Mouse (Mus musculus) CH12.LX (cell line): ENCODE measurements around the gene Lsm3. TPM values are rescaled to one million over a fixed set of nuclear protein-coding genes. Genes with fewer than 3 reads are reported as not detected.

Experiments used
- DNase-seq: peaks from one replicate; pipeline ENCODE4 v3.0.0-alpha.2; 2013; ENCODE audit errors: extremely low read depth
- H3K27ac ChIP-seq: 2 replicates; pipeline ENCODE4 v1.5.1; 2012; ENCODE audit warnings: low read depth, mild to moderate bottlenecking, control low read depth, moderate library complexity; ENCODE audit not compliant: insufficient read depth
- H3K27me3 ChIP-seq: replicated peaks from 2 replicates; pipeline ENCODE3; 2012; ENCODE audit warnings: inconsistent platforms
- H3K36me3 ChIP-seq, 2 experiments: replicated peaks in 1 of 2; 2 replicates each; pipeline versions ENCODE3 to v1.6.1; 2012; ENCODE audit warnings: inconsistent platforms in 1 of 2, low read length in 1 of 2, mild to moderate bottlenecking in 1 of 2, mixed read lengths in 1 of 2, moderate library complexity in 1 of 2; ENCODE audit not compliant: control insufficient read depth in 1 of 2, insufficient read depth in 1 of 2
- H3K4me1 ChIP-seq, 2 experiments: 2 replicates each; pipeline ENCODE4 v1.6.1; 2012; ENCODE audit warnings: inconsistent platforms in 1 of 2, moderate library complexity in 1 of 2; ENCODE audit not compliant: insufficient read depth in 2 of 2, control insufficient read depth in 1 of 2
- H3K4me2 ChIP-seq: 2 replicates; pipeline ENCODE4 v1.6.1; 2012; ENCODE audit warnings: low read depth, mild to moderate bottlenecking, control low read depth; ENCODE audit not compliant: poor library complexity, insufficient read depth, severe bottlenecking
- H3K4me3 ChIP-seq, 3 experiments: fragments of 150-350 bp in 1 of 3; sonication (generic) in 1 of 3; replicated peaks in 1 of 3; 2 replicates each; pipeline versions ENCODE3 to v1.5.1; 2011 to 2012; ENCODE audit warnings: low read depth in 2 of 3, low read length in 2 of 3, mild to moderate bottlenecking in 2 of 3, moderate library complexity in 2 of 3, control low read depth in 1 of 3, improper control_type of control experiment in 1 of 3, inconsistent platforms in 1 of 3, mixed read lengths in 1 of 3; ENCODE audit not compliant: poor library complexity in 1 of 3
- H3K79me2 ChIP-seq: replicated peaks from 2 replicates; pipeline ENCODE4 v1.6.1; 2012; ENCODE audit warnings: mild to moderate bottlenecking, moderate library complexity; ENCODE audit not compliant: control insufficient read depth, poor library complexity, insufficient read depth, severe bottlenecking; ENCODE audit errors: extremely low read depth
- H3K9ac ChIP-seq: 2 replicates; pipeline ENCODE4 v1.6.1; 2012; ENCODE audit warnings: low read depth, mild to moderate bottlenecking, control low read depth, moderate library complexity; ENCODE audit not compliant: insufficient read depth
- H3K9me3 ChIP-seq: replicated peaks from 2 replicates; pipeline ENCODE3; 2012; ENCODE audit warnings: low read length, inconsistent platforms, mixed read lengths
- CHD1 ChIP-seq: IDR thresholded peaks from 2 replicates; pipeline ENCODE4 v1.6.1; 2012; ENCODE audit warnings: low read depth, low read length, improper control_type of control experiment, inconsistent platforms
- E2F4 ChIP-seq: IDR thresholded peaks from 2 replicates; pipeline ENCODE4 v1.6.1; 2011; ENCODE audit warnings: low read depth, low read length, improper control_type of control experiment; ENCODE audit not compliant: insufficient replicate concordance
- ELF1 ChIP-seq: IDR thresholded peaks from 2 replicates; pipeline ENCODE4 v1.6.1; 2014; ENCODE audit warnings: low read depth, mild to moderate bottlenecking, inconsistent platforms, low read length, improper control_type of control experiment
- ETS1 ChIP-seq: conservative IDR thresholded peaks from 2 replicates; pipeline ENCODE4 v1.6.1; 2012; ENCODE audit warnings: low read depth, mild to moderate bottlenecking, inconsistent platforms, low read length, improper control_type of control experiment, moderate library complexity
- GABPA ChIP-seq: IDR thresholded peaks from 2 replicates; pipeline ENCODE4 v1.6.1; 2012; ENCODE audit warnings: low read depth, low read length, improper control_type of control experiment, inconsistent platforms; ENCODE audit not compliant: insufficient replicate concordance
- HCFC1 ChIP-seq: IDR thresholded peaks from 2 replicates; pipeline ENCODE4 v1.6.1; 2012; ENCODE audit warnings: low read depth, mild to moderate bottlenecking, inconsistent platforms, low read length, improper control_type of control experiment
- JUND ChIP-seq: conservative IDR thresholded peaks from 2 replicates; pipeline ENCODE4 v1.6.1; 2011; ENCODE audit warnings: low read depth, low read length, improper control_type of control experiment
- KAT2A ChIP-seq: IDR thresholded peaks from 2 replicates; pipeline ENCODE4 v1.6.1; 2012; ENCODE audit warnings: low read length, improper control_type of control experiment, inconsistent platforms; ENCODE audit not compliant: insufficient replicate concordance
- MAX ChIP-seq: IDR thresholded peaks from 2 replicates; pipeline ENCODE4 v1.6.1; 2011; ENCODE audit warnings: low read length, improper control_type of control experiment
- NRF1 ChIP-seq: IDR thresholded peaks from 2 replicates; pipeline ENCODE4 v1.6.1; 2014; ENCODE audit warnings: low read depth, mild to moderate bottlenecking, inconsistent platforms, low read length, improper control_type of control experiment, moderate library complexity
- PAX5 ChIP-seq: IDR thresholded peaks from 2 replicates; pipeline ENCODE4 v1.6.1; 2012; ENCODE audit warnings: low read length, inconsistent platforms, mixed read lengths
- POLR2AphosphoS2 ChIP-seq: IDR thresholded peaks from 2 replicates; pipeline ENCODE4 v1.6.1; 2011; ENCODE audit warnings: low read depth, low read length, improper control_type of control experiment
- RAD21 ChIP-seq: IDR thresholded peaks from 2 replicates; pipeline ENCODE4 v1.6.1; 2011; ENCODE audit warnings: low read depth, mild to moderate bottlenecking, low read length, improper control_type of control experiment, moderate library complexity
- SIN3A ChIP-seq: IDR thresholded peaks from 2 replicates; pipeline ENCODE4 v1.6.1; 2012; ENCODE audit warnings: low read length, improper control_type of control experiment, inconsistent platforms
- SMC3 ChIP-seq: IDR thresholded peaks from 2 replicates; pipeline ENCODE4 v1.6.1; 2011; ENCODE audit warnings: low read depth, low read length, improper control_type of control experiment
- TBP ChIP-seq: conservative IDR thresholded peaks from 2 replicates; pipeline ENCODE4 v1.6.1; 2011; ENCODE audit warnings: low read depth, low read length, improper control_type of control experiment
- TCF12 ChIP-seq: IDR thresholded peaks from 2 replicates; pipeline ENCODE4 v1.6.1; 2014; ENCODE audit warnings: low read depth, mild to moderate bottlenecking, inconsistent platforms, low read length, improper control_type of control experiment
- ZMIZ1 ChIP-seq: IDR thresholded peaks from 2 replicates; pipeline ENCODE4 v1.6.1; 2012; ENCODE audit warnings: low read depth, mild to moderate bottlenecking, inconsistent platforms, low read length, improper control_type of control experiment
- ZNF384 ChIP-seq: IDR thresholded peaks from 2 replicates; pipeline ENCODE4 v1.6.1; 2012; ENCODE audit warnings: low read depth, low read length, improper control_type of control experiment, inconsistent platforms
- dilution Hi-C: fragments of 300-500 bp; cut with MboI; formaldehyde crosslinking; loops from 2 replicates; pipeline ENCODE4 v1.14.3; 2020; ENCODE audit warnings: low sequenced_read_pairs; ENCODE audit not compliant: extremely low pct_unique_long_range_greater_than_20kb, extremely low pct_ligation_motif_present
- in situ Hi-C: fragments of 300-500 bp; cut with MboI; formaldehyde crosslinking; loops from 3 replicates; pipeline ENCODE4 v1.14.3; 2019; ENCODE audit warnings: low sequenced_read_pairs, low pct_ligation_motif_present, low pct_unique_long_range_greater_than_20kb, mixed read lengths
- polyA plus RNA-seq: library from polyadenylated mRNA; unstranded; fragments of >175 nt; gene quantifications from 2 replicates; pipeline ENCODE4 v1.2.1, GENCODE M21; 2012; ENCODE audit warnings: low read depth; ENCODE audit not compliant: insufficient read length
- total RNA-seq, 2 experiments: library from RNA; depleted of rRNA; stranded (reverse); fragments of 300-350 nt in 1 of 2; fragments of >200 nt in 1 of 2; gene quantifications; 2 replicates each; pipeline ENCODE4 v1.2.3; 2012 to 2014

The Lsm3 gene
- total and polyA plus RNA-seq, 3 experiments, result 148 to 526 (median 258) TPM

DNA sequence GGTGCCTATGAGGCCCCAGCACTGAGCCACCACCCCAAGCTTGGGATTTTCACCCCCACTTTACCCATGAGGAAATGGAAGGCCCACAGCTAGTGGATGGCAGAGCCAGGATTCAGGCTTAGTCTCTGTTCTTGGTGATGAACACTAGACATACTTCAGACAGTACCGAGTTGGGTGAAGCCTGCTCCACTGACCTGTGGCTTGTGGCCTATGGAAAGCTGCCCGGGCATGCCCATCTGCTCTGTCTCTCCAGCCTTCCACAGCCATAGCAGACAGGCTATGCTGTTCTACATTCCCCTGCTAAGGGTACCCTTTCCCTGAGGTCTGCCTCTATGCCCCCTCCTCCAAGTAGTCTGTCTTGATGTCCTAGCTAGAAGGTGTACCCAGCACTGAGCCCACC lies 39.2 kb upstream of the Lsm3 start:
- H3K79me2 ChIP-seq, result peaks cover 16% of the 10 kb centered on the region
- H3K9ac ChIP-seq, result peak overlapping the region; percentile 31; the same call in 1 of the 2 replicates
- no peaks in the 10 kb centered on the region for H3K27me3 ChIP-seq
- H3K9me3 ChIP-seq, result no peaks in the 10 kb centered on the region
- no peak for DNase-seq
- no peak for TF ChIP-seq E2F4
- no peak for TF ChIP-seq HCFC1
- 0 out of 2 replicates have a peak, but pooled peaks have one; percentile 20 for TF ChIP-seq NRF1
- 0 out of 2 replicates have a peak, but pooled peaks have one; percentile 33 for TF ChIP-seq TCF12
- H3K27ac ChIP-seq, result peak overlapping the region; percentile 70
- H3K36me3 ChIP-seq, result peaks cover 43 to 63% of the 10 kb centered on the region in 2 experiments
- no peak overlapping the region for H3K4me3 ChIP-seq
- peak overlapping the region; percentile 8; the same call in 1 of the 2 replicates for H3K4me2 ChIP-seq
- peaks cover 16 to 30% of the 10 kb centered on the region in 2 experiments for H3K4me1 ChIP-seq
- in situ Hi-C loops, result no loop called here
- dilution Hi-C loops, result no loop called here

DNA sequence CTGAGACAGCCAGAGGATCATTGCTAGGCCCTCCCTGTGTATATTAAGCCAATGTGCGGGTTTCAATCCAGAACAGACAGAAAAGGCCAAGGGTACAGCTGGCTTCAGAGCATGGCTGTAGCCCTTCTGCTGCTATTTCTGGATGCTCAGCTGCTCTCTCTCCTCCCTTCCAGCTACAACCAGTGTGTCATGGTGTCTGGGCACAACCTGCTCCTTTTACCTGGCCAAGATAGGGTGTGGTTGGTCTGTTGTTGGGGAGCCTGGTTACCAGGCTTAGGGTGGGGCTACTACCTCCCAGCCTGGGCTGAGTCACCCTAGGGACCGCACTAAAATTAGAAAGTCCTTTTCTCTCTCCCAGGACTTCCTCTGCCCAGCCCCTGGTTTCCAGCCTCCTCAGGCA lies 32.4 kb upstream of the Lsm3 start:
- no peak for TF ChIP-seq KAT2A
- no peak for TF ChIP-seq ZMIZ1
- no peak for TF ChIP-seq PAX5
- no peak for TF ChIP-seq SIN3A
- TF ChIP-seq RAD21, result no peak
- TF ChIP-seq ELF1, result no peak
- no peak for TF ChIP-seq MAX
- no peak for TF ChIP-seq CHD1
- TF ChIP-seq ZNF384, result no peak
- TF ChIP-seq NRF1, result no peak
- no peak for TF ChIP-seq SMC3
- TF ChIP-seq TCF12, result no peak
- TF ChIP-seq GABPA, result no peak
- TF ChIP-seq JUND, result no peak
- no peak for TF ChIP-seq ETS1
- TF ChIP-seq POLR2AphosphoS2, result no peak
- no peak for TF ChIP-seq TBP
- TF ChIP-seq, all 38 proteins: peak for 0
- H3K27ac ChIP-seq, result no peak overlapping the region
- H3K4me3 ChIP-seq, result no peak overlapping the region
- DNase-seq, result no peak
- in situ Hi-C loops (no loop called here), dilution Hi-C loops (no loop called here)
- no peaks in the 10 kb centered on the region for H3K27me3 ChIP-seq
- no peaks in the 10 kb centered on the region for H3K79me2 ChIP-seq
- H3K4me2 ChIP-seq, result no peak overlapping the region
- no peaks in the 10 kb centered on the region for H3K4me1 ChIP-seq
- H3K9me3 ChIP-seq, result no peaks in the 10 kb centered on the region
- no peak overlapping the region for H3K9ac ChIP-seq
- peaks cover 98 to 100% of the 10 kb centered on the region in 2 experiments for H3K36me3 ChIP-seq
